In the genomic region with DNA sequence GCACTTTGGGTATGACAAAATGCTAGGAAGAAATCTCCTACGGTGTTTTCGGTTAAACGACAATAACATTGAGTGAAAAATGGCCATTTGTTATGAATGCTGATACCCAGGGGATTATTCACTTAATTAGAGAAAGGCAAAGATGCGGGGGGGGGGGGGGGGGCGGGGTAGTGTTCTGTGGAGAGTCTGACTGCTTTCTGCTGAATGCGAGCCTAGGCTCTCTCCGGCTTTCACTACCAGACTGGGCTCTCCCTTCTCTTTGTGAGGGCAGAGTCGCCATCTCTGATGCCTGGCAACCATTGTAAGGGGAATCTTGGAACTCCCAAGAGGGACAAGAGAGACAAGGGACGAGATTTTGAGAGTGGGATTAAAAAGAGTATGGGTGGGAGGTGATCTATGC, we compare ENCODE assay signal across 16 mouse cellular contexts. TPM values are rescaled to one million over a fixed set of nuclear protein-coding genes. Genes with fewer than 3 reads are reported as not detected.
A peak's percentile ranks its signal among the peaks of the same experiment; 100 is the strongest.
DNase-seq lines count a peak whose midpoint lies in the region; ATAC-seq and TF ChIP-seq lines count a peak whose summit lies in the region.
"Had no signal": no experiment of that assay in that cellular context is flagged by ENCODE, and none has a peak within 500 bp of the region (broad histone marks: within the 10 kb centered on the region; RNA-seq: fewer than 3 reads in every experiment).

No protein-coding gene starts in this region.

- no peak for ATAC-seq in forebrain, embryonic 16.5 days
- ATAC-seq in midbrain, embryonic 13.5 days: peak; percentile 49; the same call in 1 of the 2 replicates
- ATAC-seq: Patski had no signal

- no peak overlapping the region for H3K9ac ChIP-seq in forebrain, embryonic 16.5 days (replicated peaks; ENCODE audit: low read depth, low read length)
- H3K9ac ChIP-seq in midbrain, embryonic 13.5 days (replicated peaks): no peak overlapping the region
- H3K9ac ChIP-seq: embryonic facial prominence, embryonic 15.5 days; liver, embryonic 15.5 days had no signal

- intact Hi-C loops in gastrocnemius, adult 2 months (cut with DNase I): no loop called here

- H3K4me3 ChIP-seq in gastrocnemius, adult 2 months: no peak overlapping the region
- no peak overlapping the region for H3K4me3 ChIP-seq in forebrain, embryonic 16.5 days (replicated peaks; ENCODE audit: low read length)
- no peak overlapping the region for H3K4me3 ChIP-seq in midbrain, embryonic 13.5 days (replicated peaks)
- no peak overlapping the region for H3K4me3 ChIP-seq in lung, adult 2 months (replicated peaks; ENCODE audit: extremely low read depth, low read depth, low read length)
- H3K4me3 ChIP-seq: embryonic facial prominence, embryonic 15.5 days; limb, embryonic 10.5 days; liver, embryonic 15.5 days had no signal

- H3K27me3 ChIP-seq in forebrain, embryonic 16.5 days (replicated peaks; ENCODE audit: control insufficient read depth, insufficient read depth, low read length): no peaks in the 10 kb centered on the region
- H3K27me3 ChIP-seq in midbrain, embryonic 13.5 days: no peaks in the 10 kb centered on the region
- H3K27me3 ChIP-seq: embryonic facial prominence, embryonic 15.5 days; liver, embryonic 15.5 days; Patski had no signal

- H3K36me3 ChIP-seq in forebrain, embryonic 16.5 days (ENCODE audit: control insufficient read depth, insufficient read depth): no peaks in the 10 kb centered on the region
- H3K36me3 ChIP-seq in midbrain, embryonic 13.5 days: no peaks in the 10 kb centered on the region
- H3K36me3 ChIP-seq: embryonic facial prominence, embryonic 15.5 days; limb, embryonic 10.5 days; liver, embryonic 15.5 days had no signal

- no peak for TF ChIP-seq POLR2A in lung, adult 2 months (IDR thresholded peaks at IDR 0.05; ENCODE audit: borderline replicate concordance, extremely low read depth, low read depth, low read length)

- peaks cover 58% of the 10 kb centered on the region for H3K4me1 ChIP-seq in forebrain, embryonic 16.5 days (replicated peaks; ENCODE audit: control insufficient read depth, insufficient read depth, low read length)
- peaks cover 26% of the 10 kb centered on the region for H3K4me1 ChIP-seq in midbrain, embryonic 13.5 days (replicated peaks)
- H3K4me1 ChIP-seq in lung, adult 2 months (ENCODE audit: control insufficient read depth, insufficient read depth, low read length): no peaks in the 10 kb centered on the region
- H3K4me1 ChIP-seq: embryonic facial prominence, embryonic 15.5 days; liver, embryonic 15.5 days had no signal

- no peak for TF ChIP-seq CTCF in gastrocnemius, adult 2 months (IDR thresholded peaks at IDR 0.05)
- no peak for TF ChIP-seq CTCF in lung, adult 2 months (IDR thresholded peaks at IDR 0.05; ENCODE audit: insufficient read depth, low read length)

- peak overlapping the region; percentile 64; the same call in 1 of the 2 replicates for H3K27ac ChIP-seq in gastrocnemius, adult 2 months
- peak overlapping the region; percentile 34 for H3K27ac ChIP-seq in forebrain, embryonic 16.5 days (ENCODE audit: low read length)
- peak overlapping the region; percentile 59 for H3K27ac ChIP-seq in midbrain, embryonic 13.5 days
- H3K27ac ChIP-seq: embryonic facial prominence, embryonic 15.5 days; limb, embryonic 10.5 days; liver, embryonic 15.5 days; stomach, postnatal 0 days had no signal

- WGBS in forebrain, embryonic 16.5 days: under 1% methylated on average over 8 of the region's 9 CpGs
- WGBS in midbrain, embryonic 13.5 days: under 1% methylated on average over 9 of the region's 9 CpGs
- 66% methylated on average over 9 of the region's 9 CpGs for WGBS in lung, adult 2 months

- H3K4me2 ChIP-seq in forebrain, embryonic 16.5 days (ENCODE audit: low read length): no peak overlapping the region
- H3K4me2 ChIP-seq in midbrain, embryonic 13.5 days (replicated peaks): no peak overlapping the region
- H3K4me2 ChIP-seq: embryonic facial prominence, embryonic 15.5 days; liver, embryonic 15.5 days had no signal

- DNase-seq in gastrocnemius, adult 2 months: no peak
- no peak for DNase-seq in gastrocnemius, postnatal 10 days
- DNase-seq in retina, embryonic 14.5 days (ENCODE audit: low spot score): peak; percentile 27
- no peak for DNase-seq in ovary, postnatal 10 days (ENCODE audit: low spot score)
- no peak for DNase-seq in ovary, postnatal 14 days (ENCODE audit: low spot score)
- no peak for DNase-seq in lung, adult 2 months
- DNase-seq: cerebellum, adult 8-10 months; thymus, postnatal 4 days had no signal

- H3K9me3 ChIP-seq in forebrain, embryonic 16.5 days (ENCODE audit: control insufficient read depth, low read length): no peaks in the 10 kb centered on the region
- no peaks in the 10 kb centered on the region for H3K9me3 ChIP-seq in midbrain, embryonic 13.5 days
- H3K9me3 ChIP-seq: embryonic facial prominence, embryonic 15.5 days; limb, embryonic 10.5 days; liver, embryonic 15.5 days had no signal

RNA-seq across cellular contexts. Expression of gene Cap2, which starts 43.4 kb away (rescaled TPM):
- total RNA-seq in gastrocnemius, adult 2 months (2021): 100 to 1,000 TPM; 270 TPM
- 100 to 1,000 TPM; 266 TPM for total RNA-seq in gastrocnemius, postnatal 10 days (2021)
- 15.6 and 18.0 TPM in 2 replicates for polyA plus RNA-seq in forebrain, embryonic 16.5 days (2015; fragmentation: Nextera tagmentation; extraction: Ambion mirVana)
- 8.1 and 8.9 TPM in 2 replicates for polyA plus RNA-seq in midbrain, embryonic 13.5 days (2015; fragmentation: Nextera tagmentation; extraction: Ambion mirVana)
- polyA plus RNA-seq in lung, adult 2 months (2012; rRNA removed): 9.7 and 17.8 TPM in 2 replicates
- total RNA-seq: granulocyte monocyte progenitor cell, adult 5-6 weeks had no signal
- polyA plus RNA-seq: Patski had no signal
